Mouse (Mus musculus) cortical plate, adult 2 months (tissue): Measurements from ENCODE around the gene Ftcd. TPM values are rescaled to one million over a fixed set of nuclear protein-coding genes. Genes with fewer than 3 reads are reported as not detected.

Experiments
- H3K27ac ChIP-seq: fragments of 200-500 bp; 2 replicates; pipeline ENCODE4 v1.5.1; 2012; ENCODE audit warnings: low read length, control low read depth, inconsistent platforms; ENCODE audit not compliant: insufficient read depth
- H3K4me1 ChIP-seq: fragments of 200-500 bp; 2 replicates; pipeline ENCODE4 v1.6.1; 2011; ENCODE audit warnings: low read length; ENCODE audit not compliant: control insufficient read depth, insufficient read depth
- H3K4me3 ChIP-seq: fragments of 200-500 bp; 2 replicates; pipeline ENCODE4 v1.5.1; 2011; ENCODE audit warnings: mild to moderate bottlenecking, low read length, control low read depth; ENCODE audit not compliant: insufficient read depth
- CTCF ChIP-seq: fragments of 200-500 bp; IDR thresholded peaks from 2 replicates; pipeline ENCODE4 v1.5.1; 2011; ENCODE audit warnings: mild to moderate bottlenecking, control low read depth, low read length; ENCODE audit not compliant: insufficient read depth; ENCODE audit errors: extremely low read depth
- POLR2A ChIP-seq: fragments of 200-500 bp; IDR thresholded peaks from 2 replicates; pipeline ENCODE4 v1.6.1; 2011; ENCODE audit warnings: mild to moderate bottlenecking, low read length, control low read depth; ENCODE audit not compliant: insufficient read depth; ENCODE audit errors: extremely low read depth
- polyA plus RNA-seq: library from polyadenylated mRNA; depleted of rRNA; stranded (reverse); fragments of >200 nt; gene quantifications from 2 replicates; pipeline ENCODE4 v1.2.3, GENCODE M21; 2012

The Ftcd gene
- polyA plus RNA-seq, 1 experiment, result 0.04 TPM

DNA sequence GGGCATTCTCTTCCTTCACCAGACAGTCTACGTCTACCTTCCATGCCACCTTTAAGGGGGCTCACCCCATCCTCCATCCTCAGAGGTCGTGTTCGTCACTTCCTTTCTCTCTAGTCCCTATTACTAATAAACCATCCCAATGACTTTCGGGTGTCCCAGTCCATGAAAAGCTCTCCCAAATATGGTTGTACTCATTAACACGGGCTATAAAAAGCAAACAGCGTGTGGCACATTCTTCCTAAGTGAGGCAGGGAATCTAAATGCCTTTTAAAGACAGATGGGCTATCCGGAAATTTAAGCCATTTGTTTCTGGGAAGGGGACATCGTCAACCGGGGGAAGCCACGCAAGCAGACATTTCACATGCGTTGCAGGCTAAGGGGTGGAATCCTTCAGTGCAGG, 14.7 kb downstream of the Ftcd start:
- TF ChIP-seq POLR2A (no peak), CTCF (no peak)
- no peaks in the 10 kb centered on the region for H3K4me1 ChIP-seq
- no peak overlapping the region for H3K4me3 ChIP-seq
- H3K27ac ChIP-seq, result no peak overlapping the region

DNA sequence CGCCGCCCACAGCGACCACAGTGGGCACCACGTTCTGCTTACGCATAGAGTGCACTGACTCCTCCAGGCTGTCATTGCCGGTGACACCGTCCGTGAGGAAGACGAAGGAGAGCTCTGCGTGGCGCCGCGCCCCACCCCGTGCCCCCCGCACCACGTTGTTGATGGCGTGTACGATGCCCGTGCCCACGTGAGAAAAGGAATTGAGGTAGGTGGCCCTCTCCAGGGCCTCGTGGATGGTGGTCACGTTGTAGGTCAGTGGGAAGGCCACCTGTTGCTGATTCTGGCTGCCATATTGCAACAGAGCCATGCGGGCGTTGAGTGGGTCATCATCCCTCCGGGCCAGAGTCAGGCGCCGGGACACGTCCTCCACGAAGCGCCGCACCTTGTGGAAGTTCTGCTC, 20.9 kb downstream of the Ftcd start:
- Histone ChIP-seq H3K4me1 (no peaks in the 10 kb centered on the region), H3K4me3 (no peak overlapping the region), H3K27ac (no peak overlapping the region)
- no peak for TF ChIP-seq POLR2A
- no peak for TF ChIP-seq CTCF

DNA sequence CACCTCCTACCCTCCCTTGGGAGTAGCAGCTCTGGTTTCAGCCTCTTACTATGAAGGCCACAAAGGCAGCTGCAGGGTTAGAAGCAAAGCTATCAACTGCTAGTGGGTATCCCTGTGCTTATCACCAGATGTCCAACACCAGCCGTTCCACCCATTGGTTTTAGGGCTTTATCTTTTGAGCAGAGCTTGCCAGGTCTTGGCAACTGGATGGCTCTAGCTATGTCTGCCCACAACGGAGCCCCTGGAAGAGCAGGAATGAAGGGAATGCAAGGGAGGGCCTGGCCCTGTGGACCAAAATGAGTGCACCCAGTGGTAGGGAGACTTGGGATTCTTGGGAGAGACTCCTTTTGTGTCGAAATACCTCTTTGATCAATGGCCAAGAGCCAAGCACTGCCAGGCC, 27.2 kb downstream of the Ftcd start:
- Histone ChIP-seq H3K4me3 (no peak overlapping the region), H3K4me1 (no peaks in the 10 kb centered on the region)

DNA sequence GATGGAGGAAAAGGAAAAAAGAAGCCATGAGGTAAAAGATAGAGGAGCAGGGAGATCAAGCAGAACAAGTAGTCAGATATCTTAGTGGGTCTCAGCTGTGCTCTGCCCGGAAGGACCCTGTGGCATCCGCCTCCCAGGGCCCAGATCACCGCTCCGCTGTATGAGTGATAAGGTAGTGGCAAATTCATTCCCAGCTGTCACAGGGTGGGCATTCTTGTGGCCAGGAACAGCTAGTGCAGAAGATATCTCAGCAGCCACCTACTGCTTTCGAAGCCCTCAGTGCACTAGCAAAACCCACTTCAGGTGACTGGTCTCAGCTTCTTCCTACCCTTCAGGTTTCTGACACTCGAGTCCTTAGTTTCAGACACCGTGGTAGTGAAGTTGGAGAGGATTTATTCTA, 37.0 kb downstream of the Ftcd start:
- Histone ChIP-seq H3K4me3 (no peak overlapping the region), H3K4me1 (no peaks in the 10 kb centered on the region; the same call in 1 of the 2 replicates), H3K27ac (no peak overlapping the region)
- TF ChIP-seq POLR2A (no peak), CTCF (no peak)

More for the DNA sequence above, 27.2 kb downstream of the Ftcd start:
- TF ChIP-seq POLR2A (no peak), CTCF (no peak)
- H3K27ac ChIP-seq, result no peak overlapping the region

DNA sequence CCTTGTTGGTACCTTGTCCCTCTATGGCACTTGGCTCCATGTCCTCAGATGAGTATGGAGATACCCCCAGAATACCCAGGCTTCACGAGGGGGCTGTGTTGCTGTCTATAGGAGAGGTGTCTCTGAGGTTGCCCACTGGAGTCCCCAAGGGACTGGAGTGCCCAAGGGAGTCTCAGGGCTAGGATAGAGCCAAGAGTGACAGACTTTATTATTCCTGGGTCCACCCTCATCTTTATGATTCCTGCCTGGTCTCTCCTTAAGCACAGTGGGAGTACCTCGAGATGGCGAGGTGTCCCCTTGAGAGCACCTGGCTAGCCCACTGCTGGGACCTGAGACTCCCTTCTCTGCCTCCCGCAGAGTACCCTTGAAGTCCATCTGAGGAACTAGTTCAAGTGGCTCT, 47.0 kb downstream of the Ftcd start:
- H3K4me3 ChIP-seq, result no peak overlapping the region
- H3K27ac ChIP-seq, result no peak overlapping the region
- no peak for TF ChIP-seq CTCF
- no peak for TF ChIP-seq POLR2A
- H3K4me1 ChIP-seq, result no peaks in the 10 kb centered on the region

DNA sequence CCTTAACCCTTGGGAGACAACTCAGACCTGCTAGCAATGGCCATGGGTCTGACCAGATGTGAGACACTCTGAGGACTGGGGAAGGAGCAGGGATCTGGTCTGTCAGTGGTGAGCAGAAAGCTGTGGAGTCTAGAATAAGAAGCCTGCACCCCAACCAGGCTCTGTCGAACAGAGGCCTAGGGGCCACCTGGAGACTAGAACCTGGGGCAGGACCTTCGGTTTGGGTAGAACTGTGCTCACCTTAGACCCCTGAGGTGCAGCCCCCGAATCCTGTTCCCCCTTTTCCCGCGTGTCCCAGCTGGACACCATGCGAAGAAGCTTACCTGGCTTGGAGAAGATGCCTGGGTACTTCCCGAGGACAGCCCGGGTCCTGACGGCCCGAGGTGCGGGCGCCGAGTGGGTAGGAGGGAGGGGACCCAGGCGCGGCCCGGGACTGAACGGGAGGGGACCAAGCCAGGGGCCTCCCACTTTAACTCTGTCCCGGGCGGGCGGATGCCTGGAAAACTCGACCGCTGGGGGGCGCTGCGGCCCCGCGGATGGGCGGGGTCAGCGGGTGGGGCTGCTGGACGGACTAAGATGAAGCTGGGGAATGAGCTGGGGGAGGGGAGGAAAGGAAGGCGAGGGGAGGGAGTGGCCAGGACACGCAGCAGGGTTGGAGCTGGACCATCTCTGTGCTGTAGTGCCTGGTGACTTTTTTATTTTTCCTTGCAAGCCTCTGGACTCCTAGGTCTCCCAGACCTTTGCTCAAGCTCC, 47.7 kb downstream of the Ftcd start, which contains the start of gene Col6a2:
Col6a2 (minus strand) TSS at position 703 of the 753 bp plus-strand sequence.
- H3K27ac ChIP-seq, result no peak within 1 kb of the TSS
- H3K4me3 ChIP-seq, result peak within 1 kb of the TSS; percentile 11; the same call in 1 of the 2 replicates
- TF ChIP-seq POLR2A (no peak), CTCF (peak; percentile 32; the same call in 1 of the 2 replicates)
- no peaks in the 10 kb centered on the region for H3K4me1 ChIP-seq

DNA sequence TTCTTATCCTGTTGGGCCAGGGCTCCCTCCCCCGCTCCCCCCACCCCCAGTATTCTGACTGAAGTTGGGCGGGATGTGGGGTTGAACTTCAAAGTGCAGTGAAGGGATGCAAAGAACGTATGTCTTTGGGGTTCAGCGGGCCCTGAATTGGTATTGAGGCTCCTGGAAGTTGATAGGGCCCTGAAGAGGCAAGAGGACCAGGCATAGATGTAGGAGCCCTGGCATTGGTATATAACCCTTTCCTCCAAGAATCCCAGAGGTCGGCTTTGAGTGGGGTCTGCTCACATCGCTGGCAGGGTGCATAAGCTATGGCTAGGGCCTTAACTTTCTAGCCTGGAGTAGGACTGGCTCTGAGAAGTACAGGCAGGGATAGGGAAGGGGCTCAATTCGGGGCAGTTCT, 48.3 kb downstream of the Ftcd start:
- no peaks in the 10 kb centered on the region for H3K4me1 ChIP-seq
- no peak overlapping the region for H3K27ac ChIP-seq
- H3K4me3 ChIP-seq, result peak overlapping the region; percentile 11; the same call in 1 of the 2 replicates
- TF ChIP-seq CTCF (no peak), POLR2A (no peak)

DNA sequence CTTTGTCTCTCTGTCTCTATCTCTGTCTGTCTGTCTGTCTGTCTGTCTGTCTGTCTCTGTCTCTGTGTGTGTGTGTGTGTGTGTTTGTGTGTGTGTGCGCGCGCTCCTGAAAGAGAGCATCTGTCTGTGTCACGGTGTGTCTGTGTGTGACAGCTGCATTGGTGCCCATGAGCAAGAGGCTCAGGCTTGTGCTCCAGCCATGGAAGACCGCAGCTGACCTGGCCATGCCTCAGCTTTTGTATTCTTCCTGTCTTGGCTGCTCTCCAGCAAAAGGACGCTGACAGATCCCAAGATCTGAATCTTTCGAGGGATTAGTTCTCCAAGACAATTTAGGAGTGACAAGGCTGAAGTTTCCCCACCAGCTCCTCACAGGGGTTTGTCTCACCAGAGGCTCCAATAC, 49.5 kb downstream of the Ftcd start:
- no peak overlapping the region for H3K4me3 ChIP-seq
- TF ChIP-seq POLR2A (no peak), CTCF (no peak)
- no peak overlapping the region for H3K27ac ChIP-seq
- no peaks in the 10 kb centered on the region for H3K4me1 ChIP-seq

DNA sequence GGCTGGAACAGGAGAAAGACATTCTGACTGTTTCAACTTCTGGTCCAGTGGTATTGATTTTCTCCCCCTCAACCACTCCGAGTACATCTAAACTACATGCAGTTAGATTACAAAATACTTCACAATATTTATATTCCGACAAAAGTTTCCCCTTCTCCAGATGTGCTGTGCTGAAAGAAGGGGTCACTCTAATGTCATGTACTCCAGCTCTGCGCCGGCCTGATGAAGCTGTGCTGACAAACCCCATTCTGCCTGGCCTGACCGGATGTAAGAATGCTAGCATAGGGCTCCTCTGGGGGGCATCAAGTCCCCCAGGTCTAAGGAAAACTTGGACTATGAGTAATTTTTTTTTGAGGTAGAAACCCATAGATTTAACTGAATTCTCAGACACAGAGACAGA, 52.3 kb downstream of the Ftcd start:
- no peaks in the 10 kb centered on the region; the same call in 1 of the 2 replicates for H3K4me1 ChIP-seq
- TF ChIP-seq POLR2A (no peak), CTCF (no peak)
- no peak overlapping the region for H3K27ac ChIP-seq
- H3K4me3 ChIP-seq, result no peak overlapping the region

DNA sequence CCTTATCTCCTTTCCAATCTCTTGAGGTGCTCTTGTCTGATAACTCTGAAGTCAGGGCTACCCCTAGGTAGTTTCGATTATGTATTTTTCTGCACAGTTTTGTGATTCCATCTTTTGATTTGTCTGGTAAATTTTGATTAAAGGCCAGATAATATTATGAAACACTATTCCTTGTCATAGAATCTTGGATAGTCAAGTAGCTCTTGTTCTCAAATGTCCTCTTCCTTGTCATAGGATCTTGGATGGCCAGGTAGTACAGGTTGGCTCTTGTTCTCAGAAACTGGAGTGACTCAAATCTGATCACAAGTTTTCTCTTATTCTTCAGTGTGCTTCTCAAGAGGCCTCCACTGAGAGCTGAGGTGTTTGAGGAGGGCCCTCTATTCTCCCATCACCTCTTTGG, 55.2 kb downstream of the Ftcd start:
- H3K4me3 ChIP-seq, result no peak overlapping the region
- H3K4me1 ChIP-seq, result no peaks in the 10 kb centered on the region; the same call in 1 of the 2 replicates
- H3K27ac ChIP-seq, result no peak overlapping the region
- TF ChIP-seq POLR2A, result no peak
- TF ChIP-seq CTCF, result no peak
